Mouse (Mus musculus) c-Kit-negative CD71-positive TER-119-positive erythroid progenitor cells, embryonic 14.5 days (primary cell): ENCODE results near the gene Gper1.

Experiments
- DNase-seq: peaks from one replicate; pipeline ENCODE4 v3.0.0-alpha.2; 2013; ENCODE audit warnings: low read depth, low spot score

Gper1 gene

GRCm38 (mm10) chr5:139442962-139443361 lies 20.0 kb downstream of the Gper1 start:
- no peak for DNase-seq

- no peak for DNase-seq
These were observed 22.3 kb downstream of the Gper1 start for GRCm38 (mm10) chr5:139445258-139445657.

GRCm38 (mm10) chr5:139448025-139448424 lies 25.1 kb downstream of the Gper1 start:
- DNase-seq = no peak

GRCm38 (mm10) chr5:139449161-139449791 lies 26.3 kb downstream of the Gper1 start:
- DNase-seq = no peak

- no peak for DNase-seq
These were observed 27.0 kb downstream of the Gper1 start for GRCm38 (mm10) chr5:139449926-139450325.

- DNase-seq = no peak
These were observed 30.1 kb downstream of the Gper1 start for GRCm38 (mm10) chr5:139453031-139453430.

- no peak for DNase-seq
These were observed 32.2 kb downstream of the Gper1 start for GRCm38 (mm10) chr5:139455166-139455565.

- no peak for DNase-seq
These were observed 34.3 kb downstream of the Gper1 start for GRCm38 (mm10) chr5:139457241-139457640.

- no peak for DNase-seq
These were observed 37.0 kb downstream of the Gper1 start for GRCm38 (mm10) chr5:139459938-139460337.

GRCm38 (mm10) chr5:139460384-139461067 lies 37.6 kb downstream of the Gper1 start, which contains the start of gene 3110082I17Rik:
3110082I17Rik (minus strand) TSS chr5:139460527.
- DNase-seq = peak; percentile 85

GRCm38 (mm10) chr5:139464874-139465273 lies 41.9 kb downstream of the Gper1 start:
- DNase-seq = no peak

- no peak for DNase-seq
These were observed 43.4 kb downstream of the Gper1 start for GRCm38 (mm10) chr5:139466373-139466772.

GRCm38 (mm10) chr5:139466801-139467200 lies 43.9 kb downstream of the Gper1 start:
- no peak for DNase-seq

GRCm38 (mm10) chr5:139467998-139468397 lies 45.0 kb downstream of the Gper1 start:
- no peak for DNase-seq

- DNase-seq = no peak
These were observed 51.8 kb downstream of the Gper1 start for GRCm38 (mm10) chr5:139474741-139475140.
